Mouse (Mus musculus): ENCODE results near the gene Adam1b.

The Adam1b gene

GRCm38 (mm10) chr5:121500719-121501118 lies 2.5 kb downstream of the Adam1b start:
- DNase-seq (ENCODE audit: extremely low spot score, low spot score), result no peak

DNA sequence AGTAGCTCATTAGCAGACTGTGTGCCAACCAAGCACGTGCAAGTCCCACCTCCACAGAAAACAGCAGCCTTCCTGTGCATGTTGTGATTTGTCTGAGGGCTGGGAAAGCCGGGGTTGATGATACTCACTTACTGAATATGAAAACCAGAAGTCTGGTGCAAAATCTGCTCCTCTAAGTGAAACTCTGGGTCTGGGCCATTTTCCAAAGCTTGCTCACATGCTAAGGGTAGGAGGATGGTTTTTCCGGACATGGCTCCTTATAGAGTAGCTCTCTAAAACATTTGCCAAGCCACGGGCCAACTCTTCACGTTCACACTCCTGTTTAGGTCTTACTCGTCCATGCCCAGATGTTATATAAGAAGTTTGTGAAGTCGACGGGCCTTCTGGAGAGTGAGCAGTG lies 9.9 kb downstream of the Adam1b start:
- DNase-seq (ENCODE audit: extremely low spot score, low spot score), result no peak

DNA sequence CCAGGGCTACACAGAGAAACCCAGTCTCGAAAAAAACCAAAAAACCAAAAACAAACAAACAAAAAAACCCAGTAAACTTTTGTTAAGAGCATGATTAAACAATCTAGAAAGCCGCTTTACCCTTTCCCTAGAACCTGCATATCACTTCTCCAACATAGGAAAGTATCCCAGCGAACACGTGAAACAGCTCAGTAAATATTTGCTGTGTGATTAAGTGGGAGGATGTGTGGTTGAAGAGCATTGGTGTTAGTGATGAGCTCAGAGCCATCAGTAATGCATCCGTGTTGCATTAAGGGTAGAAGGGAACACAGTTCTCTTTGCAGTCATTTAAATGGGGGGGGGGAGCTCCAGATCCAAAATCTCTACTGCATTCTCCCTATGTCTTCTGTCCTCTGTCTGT lies 18.4 kb downstream of the Adam1b start:
- no peak for DNase-seq (ENCODE audit: extremely low spot score, low spot score)

DNA sequence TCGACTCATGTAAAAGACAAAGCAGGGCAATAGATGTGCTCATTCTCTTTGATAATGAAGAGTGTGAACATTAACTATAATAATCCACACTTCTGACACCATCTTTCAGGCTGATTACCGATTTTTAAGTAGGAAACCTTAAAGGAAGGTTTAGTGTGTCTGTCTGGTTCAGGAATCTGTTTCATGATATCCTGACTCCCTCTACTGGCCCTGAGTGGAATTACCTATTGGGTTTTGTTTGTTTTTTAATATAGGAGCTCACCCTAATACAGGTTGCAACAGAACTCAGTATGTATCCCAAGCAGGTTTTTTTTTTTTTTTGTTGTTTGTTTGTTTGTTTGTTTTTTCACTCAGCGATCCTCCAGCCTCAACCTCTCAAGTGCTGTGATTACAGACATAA lies 25.6 kb downstream of the Adam1b start:
- no peak for DNase-seq (ENCODE audit: extremely low spot score, low spot score)

- DNase-seq (ENCODE audit: extremely low spot score, low spot score), result no peak
These were observed 27.2 kb downstream of the Adam1b start for GRCm38 (mm10) chr5:121476040-121476439.

- DNase-seq (ENCODE audit: extremely low spot score, low spot score), result no peak
These were observed 28.6 kb downstream of the Adam1b start for GRCm38 (mm10) chr5:121474610-121475009.

- DNase-seq (ENCODE audit: extremely low spot score, low spot score), result no peak
These were observed 30.8 kb downstream of the Adam1b start for GRCm38 (mm10) chr5:121472411-121472810.

- no peak for DNase-seq (ENCODE audit: extremely low spot score, low spot score)
These were observed 33.7 kb downstream of the Adam1b start for GRCm38 (mm10) chr5:121469566-121469965.

- no peak for DNase-seq (ENCODE audit: extremely low spot score, low spot score)
These were observed 39.5 kb downstream of the Adam1b start for GRCm38 (mm10) chr5:121463601-121464250.

- DNase-seq (ENCODE audit: extremely low spot score, low spot score), result no peak
These were observed 40.3 kb downstream of the Adam1b start for GRCm38 (mm10) chr5:121462967-121463366.

DNA sequence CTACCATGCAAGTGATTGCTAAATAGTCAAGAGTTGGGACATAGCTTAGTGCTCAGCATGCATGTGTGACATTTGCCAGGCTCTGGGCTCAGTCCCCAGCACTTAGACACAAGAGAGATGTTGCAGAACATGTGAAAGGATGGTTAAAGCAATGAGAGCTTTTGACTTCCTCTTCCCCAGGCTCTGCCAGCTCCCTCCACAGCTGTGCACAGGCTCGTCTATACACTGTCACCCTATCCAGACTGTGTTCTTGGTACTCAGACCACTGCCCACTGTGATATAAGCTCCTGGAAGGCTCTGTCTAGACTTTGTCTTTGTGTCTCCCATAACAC lies 41.1 kb downstream of the Adam1b start:
- no peak for DNase-seq (ENCODE audit: extremely low spot score, low spot score)

GRCm38 (mm10) chr5:121461339-121462170 lies 41.7 kb downstream of the Adam1b start:
- DNase-seq (ENCODE audit: extremely low spot score, low spot score), result no peak

DNA sequence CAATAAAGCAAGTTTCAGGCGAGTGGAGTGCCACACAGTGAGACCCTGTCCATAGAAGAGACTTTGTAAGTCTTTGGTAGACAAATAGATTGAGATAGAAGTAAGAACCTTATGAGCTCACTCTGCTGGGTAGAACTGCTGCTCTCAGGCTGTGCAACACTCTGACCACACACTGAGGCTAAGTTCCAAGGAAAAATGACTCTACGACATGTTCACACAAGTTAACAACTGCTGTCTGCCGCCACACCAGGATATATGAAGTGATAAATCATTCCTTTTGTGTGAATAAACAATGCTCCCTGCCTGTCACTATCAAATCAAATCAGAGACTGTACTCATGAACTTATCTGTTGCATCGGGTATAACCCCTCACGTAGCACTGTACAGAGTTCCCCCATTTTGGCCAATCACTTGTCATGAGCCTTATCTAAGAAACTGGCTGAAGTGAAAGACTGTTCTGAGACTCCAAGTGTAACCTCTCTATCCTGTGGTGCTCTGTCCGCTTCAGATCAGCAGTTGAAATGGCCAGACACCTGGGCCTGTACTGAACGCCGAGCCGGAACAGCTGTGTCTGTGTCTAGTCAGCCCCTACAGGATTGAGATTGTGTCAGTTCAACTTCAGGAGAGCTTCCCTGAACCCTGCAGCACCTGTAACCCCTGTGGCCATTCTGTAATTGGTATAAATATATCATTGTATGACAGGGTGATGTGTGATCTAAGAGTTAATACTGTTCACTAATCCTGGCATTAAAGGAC lies 47.5 kb downstream of the Adam1b start:
- DNase-seq (ENCODE audit: extremely low spot score, low spot score), result no peak

DNA sequence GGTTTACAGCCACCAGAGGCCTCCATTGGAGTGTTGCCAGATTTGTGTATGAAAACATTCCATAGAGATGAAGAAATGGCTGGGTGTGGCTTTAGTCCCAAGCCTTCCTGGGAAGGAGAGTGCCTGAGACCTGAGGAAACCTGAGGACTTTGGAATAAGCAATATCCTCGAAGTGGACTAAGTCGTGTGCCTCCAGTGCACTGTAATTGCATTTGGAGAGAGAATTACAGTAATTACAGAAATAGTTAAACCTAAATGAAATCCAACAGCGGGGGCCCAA lies 48.8 kb downstream of the Adam1b start:
- no peak for DNase-seq (ENCODE audit: extremely low spot score, low spot score)

GRCm38 (mm10) chr5:121453743-121454502 lies 49.3 kb downstream of the Adam1b start:
- DNase-seq (ENCODE audit: extremely low spot score, low spot score), result no peak

DNA sequence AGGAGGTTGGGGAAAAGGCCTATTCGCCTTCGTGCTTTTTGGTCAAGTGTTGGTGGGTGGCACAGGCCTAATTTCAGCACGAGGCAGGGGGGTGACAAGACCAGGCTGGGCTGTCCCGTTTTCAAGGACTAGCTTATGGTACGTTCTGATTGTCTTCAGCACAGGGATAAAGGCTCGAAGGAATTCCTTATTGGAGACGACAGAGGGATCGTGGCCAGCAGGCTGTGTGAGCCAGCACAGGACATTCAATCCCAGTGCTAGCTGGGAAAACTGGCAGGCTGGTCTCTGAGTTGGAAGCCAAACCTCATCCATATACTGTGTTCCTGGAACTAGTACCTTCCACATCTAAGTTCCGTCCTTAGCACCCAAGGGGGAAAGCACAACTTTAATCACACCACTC lies 50.3 kb downstream of the Adam1b start:
- no peak for DNase-seq (ENCODE audit: extremely low spot score, low spot score)

GRCm38 (mm10) chr5:121452026-121452869 lies 51.0 kb downstream of the Adam1b start, which contains the start of gene Erp29:
TSS of gene Erp29 (minus strand) at chr5:121452506.
- DNase-seq (ENCODE audit: extremely low spot score, low spot score), result peak; percentile 99

DNA sequence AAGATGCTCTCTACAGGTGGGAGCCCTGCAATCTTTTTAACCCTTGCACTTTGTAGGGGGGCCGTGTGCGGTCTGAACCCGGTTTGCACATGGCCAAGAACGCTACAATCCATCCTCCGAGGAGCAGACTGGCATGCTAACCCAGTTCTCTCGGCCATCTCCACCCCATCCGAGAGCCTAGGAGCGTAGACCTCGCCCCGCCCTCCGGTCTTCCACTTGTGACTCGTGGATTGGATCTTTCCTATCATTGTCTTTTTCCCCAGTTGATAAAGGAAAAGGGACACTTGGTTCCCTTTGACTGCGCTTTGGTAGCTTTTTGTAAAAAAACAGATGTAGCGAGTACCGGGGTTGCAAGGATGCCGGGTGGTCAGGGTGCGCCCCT lies 51.6 kb downstream of the Adam1b start, which contains the start of gene Tmem116:
TSS of gene Tmem116 (plus strand) at position 250 of the 382 bp plus-strand sequence.
- peak; percentile 54 for DNase-seq (ENCODE audit: extremely low spot score, low spot score)

DNA sequence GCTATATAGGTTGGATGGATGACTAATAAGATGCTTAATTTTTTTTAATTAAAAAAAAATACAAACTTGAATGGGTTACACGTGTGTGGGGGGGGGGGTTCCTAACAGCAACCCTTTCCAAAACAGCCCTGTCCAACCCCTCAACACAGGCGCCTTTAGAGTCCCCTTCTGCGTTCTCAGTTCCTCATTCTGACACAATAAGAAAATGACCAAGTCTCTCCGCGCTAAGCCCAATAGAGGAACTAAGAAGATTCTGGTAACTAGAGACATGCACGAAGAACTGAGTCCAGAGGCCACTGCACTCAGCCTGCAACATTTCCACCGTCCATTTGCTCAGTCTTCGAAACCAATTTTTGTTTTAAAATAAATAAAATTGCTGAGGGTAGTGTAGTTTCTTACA lies 52.0 kb downstream of the Adam1b start:
- DNase-seq (ENCODE audit: extremely low spot score, low spot score), result peak; percentile 26

DNA sequence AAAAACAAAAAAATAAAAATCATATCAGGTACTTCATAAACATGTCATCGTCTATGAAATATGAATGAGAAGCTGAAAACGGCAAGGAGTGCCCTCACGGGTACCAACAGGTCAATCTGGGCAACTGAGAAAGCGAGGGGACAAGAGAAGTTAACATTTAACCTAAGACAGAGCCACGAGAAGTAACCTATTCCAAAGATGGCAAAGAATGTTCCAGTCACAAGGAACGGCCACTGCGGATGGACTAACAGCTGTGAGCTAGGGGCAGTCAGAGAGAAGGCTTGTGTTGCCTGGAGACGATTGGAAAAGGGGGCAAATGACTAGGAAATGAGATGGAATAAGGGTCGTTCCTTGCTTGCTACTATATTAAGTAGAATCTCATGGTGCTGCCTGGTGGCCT lies 52.8 kb downstream of the Adam1b start:
- no peak for DNase-seq (ENCODE audit: extremely low spot score, low spot score)

Measured in neural tube, embryonic 10.5 days (tissue).